Mouse (Mus musculus) right cerebral cortex, postnatal 10 days (tissue): ENCODE data around the gene Mab21l3.

ENCODE experiments used
- DNase-seq, 2 experiments: peaks; one replicate each; pipeline ENCODE4 v3.0.0; 2021; ENCODE audit warnings: low spot score in 2 of 2

Mab21l3 gene

GRCm38 (mm10) chr3:101848816-101849215 is at the start of gene Mab21l3:
Gene Mab21l3 (minus strand): TSS chr3:101848959.
- peak in 1 of 2 experiments; percentile 9 for DNase-seq

- DNase-seq = no peak
These were observed 48.7 kb upstream of the Mab21l3 start for GRCm38 (mm10) chr3:101897377-101897974.

GRCm38 (mm10) chr3:101896893-101897292 is 48.1 kb upstream of the Mab21l3 start:
- DNase-seq = peak; percentile 81 to 83

GRCm38 (mm10) chr3:101895376-101895910 is 46.7 kb upstream of the Mab21l3 start:
- DNase-seq = no peak

- DNase-seq = peak in 1 of 2 experiments; percentile 47
These were observed 36.8 kb upstream of the Mab21l3 start for GRCm38 (mm10) chr3:101885591-101885990.

GRCm38 (mm10) chr3:101885041-101885440 is 36.3 kb upstream of the Mab21l3 start:
- DNase-seq = no peak

- DNase-seq = no peak
These were observed 35.1 kb upstream of the Mab21l3 start for GRCm38 (mm10) chr3:101883902-101884301.

- DNase-seq = no peak
These were observed 33.0 kb upstream of the Mab21l3 start for GRCm38 (mm10) chr3:101881721-101882120.

- no peak for DNase-seq
These were observed 32.1 kb upstream of the Mab21l3 start for GRCm38 (mm10) chr3:101880818-101881217.

GRCm38 (mm10) chr3:101878136-101878535 is 29.4 kb upstream of the Mab21l3 start:
- DNase-seq = no peak

GRCm38 (mm10) chr3:101876459-101877285 is 27.9 kb upstream of the Mab21l3 start:
- DNase-seq = no peak

GRCm38 (mm10) chr3:101875258-101875920 is 26.6 kb upstream of the Mab21l3 start:
- no peak for DNase-seq

- DNase-seq = peak; percentile 39 to 65
These were observed 24.4 kb upstream of the Mab21l3 start for GRCm38 (mm10) chr3:101873061-101873675.

- peak in 1 of 2 experiments; percentile 22 for DNase-seq
These were observed 23.2 kb upstream of the Mab21l3 start for GRCm38 (mm10) chr3:101871951-101872350.

- peak; percentile 32 to 47 for DNase-seq
These were observed 18.3 kb upstream of the Mab21l3 start for GRCm38 (mm10) chr3:101867001-101867421.

- no peak for DNase-seq
These were observed 13.1 kb upstream of the Mab21l3 start for GRCm38 (mm10) chr3:101861856-101862255.

GRCm38 (mm10) chr3:101860151-101860550 is 11.4 kb upstream of the Mab21l3 start:
- no peak for DNase-seq

GRCm38 (mm10) chr3:101859740-101860139 is 11.0 kb upstream of the Mab21l3 start:
- DNase-seq = no peak

- DNase-seq = no peak
These were observed 5.3 kb upstream of the Mab21l3 start for GRCm38 (mm10) chr3:101854075-101854474.

GRCm38 (mm10) chr3:101851363-101851762 is 2.6 kb upstream of the Mab21l3 start:
- peak in 1 of 2 experiments; percentile 15 for DNase-seq

- DNase-seq = no peak
These were observed 2.7 kb downstream of the Mab21l3 start for GRCm38 (mm10) chr3:101846096-101846495.
